Mouse (Mus musculus): ENCODE data around the gene Cdkn1b.
A peak's percentile ranks its signal among the peaks of the same experiment; 100 is the strongest.

The Cdkn1b gene

GRCm38 (mm10) chr6:134903891-134904884 is 16.0 kb upstream of the Cdkn1b start:
- no peak for DNase-seq (ENCODE audit: low read depth, low spot score)

DNA sequence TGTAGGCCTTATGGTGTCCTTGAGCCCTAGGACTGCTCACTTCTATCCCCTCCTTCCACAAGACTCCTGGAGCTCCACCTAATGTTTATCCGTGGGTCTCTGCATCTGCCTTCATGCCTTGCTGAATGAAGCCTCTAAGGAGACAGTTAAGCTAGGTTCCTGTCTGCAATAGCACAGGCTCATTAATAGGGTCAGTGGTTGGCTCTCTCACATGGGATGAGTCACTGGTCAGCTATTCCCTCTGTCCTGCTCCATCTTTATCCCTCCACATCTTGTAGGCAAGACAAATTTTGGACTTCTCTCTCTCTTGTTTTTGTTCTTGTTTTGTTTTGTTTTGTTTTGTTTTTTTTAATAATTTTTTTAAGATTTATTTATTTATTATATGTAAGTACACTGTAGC is 14.4 kb upstream of the Cdkn1b start:
- DNase-seq (ENCODE audit: low read depth, low spot score), result no peak

- DNase-seq (ENCODE audit: low read depth, low spot score), result no peak
These were observed 5.7 kb upstream of the Cdkn1b start for GRCm38 (mm10) chr6:134914523-134914922.

- peak; percentile 58 for DNase-seq (ENCODE audit: low read depth, low spot score)
These were observed 3.6 kb upstream of the Cdkn1b start for GRCm38 (mm10) chr6:134916641-134917040.

GRCm38 (mm10) chr6:134917087-134917486 is 3.1 kb upstream of the Cdkn1b start:
- DNase-seq (ENCODE audit: low read depth, low spot score), result peak; percentile 72

GRCm38 (mm10) chr6:134918769-134919168 is 1.4 kb upstream of the Cdkn1b start:
- peak; percentile 71 for DNase-seq (ENCODE audit: low read depth, low spot score)

DNA sequence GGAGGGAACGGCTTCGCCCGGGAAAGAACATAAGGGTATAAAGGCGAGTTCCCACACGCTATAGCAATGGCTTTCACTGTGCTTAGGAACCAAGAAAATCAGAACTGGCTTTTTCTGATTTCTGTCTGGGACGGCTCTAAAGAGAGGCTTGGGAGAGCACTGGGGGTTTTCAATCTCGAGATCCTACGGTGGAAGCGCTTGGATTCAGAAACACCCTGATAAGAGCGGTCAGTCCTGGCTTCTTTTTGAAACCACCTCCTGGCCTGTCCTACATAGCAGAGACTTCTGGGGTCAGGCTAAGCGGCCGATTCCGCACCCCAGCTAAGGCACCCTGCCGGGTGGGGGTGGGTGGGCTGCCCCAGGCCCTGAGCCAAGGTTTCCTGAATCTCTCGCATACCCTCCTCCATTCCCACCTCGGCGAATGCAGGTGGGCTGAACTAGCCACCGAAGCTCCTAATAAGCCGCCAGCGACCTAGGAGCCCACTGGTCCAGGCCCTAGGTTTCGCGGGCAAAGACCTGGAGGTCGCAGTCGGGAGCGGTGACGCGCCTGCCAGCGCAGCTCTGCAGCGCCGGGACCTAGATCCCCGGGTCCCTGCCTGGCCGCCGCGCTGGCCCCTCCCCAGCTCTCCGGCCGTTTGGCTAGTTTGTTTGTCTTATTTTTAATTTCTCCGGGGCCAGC is 551 bp upstream of the Cdkn1b start:
- DNase-seq (ENCODE audit: low read depth, low spot score), result no peak

DNA sequence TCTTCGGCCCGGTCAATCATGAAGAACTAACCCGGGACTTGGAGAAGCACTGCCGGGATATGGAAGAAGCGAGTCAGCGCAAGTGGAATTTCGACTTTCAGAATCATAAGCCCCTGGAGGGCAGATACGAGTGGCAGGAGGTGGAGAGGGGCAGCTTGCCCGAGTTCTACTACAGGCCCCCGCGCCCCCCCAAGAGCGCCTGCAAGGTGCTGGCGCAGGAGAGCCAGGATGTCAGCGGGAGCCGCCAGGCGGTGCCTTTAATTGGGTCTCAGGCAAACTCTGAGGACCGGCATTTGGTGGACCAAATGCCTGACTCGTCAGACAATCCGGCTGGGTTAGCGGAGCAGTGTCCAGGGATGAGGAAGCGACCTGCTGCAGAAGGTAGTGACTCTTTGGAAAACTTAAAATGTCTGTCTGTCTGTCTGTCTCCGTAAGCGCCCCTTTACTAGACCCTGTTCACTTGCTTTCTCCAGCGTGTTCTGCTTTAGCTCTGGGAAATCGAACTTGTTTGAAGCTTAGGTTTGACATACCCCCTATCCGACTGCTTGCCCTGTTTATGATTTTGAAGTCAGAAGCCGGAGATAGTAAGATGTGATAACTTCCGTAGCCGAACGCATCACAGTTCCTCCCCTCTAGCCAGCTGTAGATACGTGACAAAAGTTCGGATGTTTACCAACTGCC is 953 bp downstream of the Cdkn1b start:
- peak; percentile 88 for DNase-seq (ENCODE audit: low read depth, low spot score)

DNA sequence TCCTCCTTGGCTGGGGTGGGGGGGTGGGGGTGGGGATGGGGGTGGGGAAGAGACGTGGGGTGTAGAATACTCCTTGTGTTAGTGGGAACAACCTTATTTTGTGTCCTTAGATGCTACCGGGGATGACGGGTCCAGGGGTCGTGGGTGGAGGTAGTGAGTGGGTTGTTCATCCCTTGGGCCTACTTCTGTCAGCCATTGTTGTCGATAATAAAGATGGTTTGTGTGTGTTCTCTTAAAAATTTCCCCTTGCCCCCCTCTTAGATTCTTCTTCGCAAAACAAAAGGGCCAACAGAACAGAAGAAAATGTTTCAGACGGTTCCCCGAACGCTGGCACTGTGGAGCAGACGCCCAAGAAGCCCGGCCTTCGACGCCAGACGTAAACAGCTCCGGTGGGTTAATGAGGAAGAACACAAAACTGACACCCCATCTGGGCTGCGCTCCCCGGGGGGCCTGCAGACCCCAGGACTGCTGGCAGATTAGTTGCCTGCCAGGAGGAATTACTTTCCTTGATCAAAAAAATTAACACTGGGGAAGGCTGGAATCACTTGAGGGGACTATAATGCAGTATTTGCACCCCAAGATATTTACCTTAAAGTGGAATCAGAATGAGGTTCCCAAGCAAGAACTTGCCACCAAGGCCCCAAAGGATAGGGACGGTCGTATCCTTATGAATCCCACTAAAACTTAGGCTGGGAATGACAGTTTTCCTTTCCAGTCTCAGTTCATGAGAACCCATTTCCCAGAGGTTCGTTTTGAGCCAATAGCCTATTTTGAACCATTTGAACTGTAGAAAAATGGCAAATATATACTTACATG is 1.7 kb downstream of the Cdkn1b start:
- DNase-seq (ENCODE audit: low read depth, low spot score), result no peak

DNA sequence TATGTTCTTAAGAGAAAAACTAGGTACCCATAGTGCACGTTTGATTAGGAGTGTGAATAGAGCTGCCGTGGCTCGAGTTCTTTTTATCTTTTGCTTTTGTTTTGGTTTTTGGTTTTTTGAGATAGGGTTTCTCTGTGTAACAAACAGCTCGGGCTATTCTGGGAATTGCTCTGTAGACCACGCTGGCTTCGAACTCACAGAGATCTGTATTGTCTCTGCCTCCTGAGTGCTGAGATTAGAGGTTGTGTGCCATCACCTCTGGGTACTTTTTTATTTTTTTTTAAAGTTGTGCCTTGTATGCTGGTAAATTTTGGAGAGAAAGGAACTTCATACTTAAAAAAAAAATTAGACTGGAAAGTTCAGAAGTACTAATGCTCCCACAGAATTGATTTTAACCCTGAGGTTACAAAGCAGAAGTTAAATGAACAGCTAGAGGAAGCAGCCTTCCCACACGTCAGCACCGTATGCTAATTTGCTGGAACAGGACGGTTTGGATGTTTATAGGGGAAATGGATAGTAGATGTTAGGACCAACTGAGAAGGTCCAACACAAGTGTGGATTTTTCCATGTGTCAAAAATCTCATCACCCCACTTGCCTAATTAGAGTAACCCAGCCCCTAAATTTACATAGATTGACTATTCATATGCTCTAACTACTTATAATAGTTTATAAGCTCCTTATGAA is 2.5 kb downstream of the Cdkn1b start:
- DNase-seq (ENCODE audit: low read depth, low spot score), result peak; percentile 53

- peak; percentile 9 for DNase-seq (ENCODE audit: low read depth, low spot score)
These were observed 3.5 kb downstream of the Cdkn1b start for GRCm38 (mm10) chr6:134923670-134924069.

DNA sequence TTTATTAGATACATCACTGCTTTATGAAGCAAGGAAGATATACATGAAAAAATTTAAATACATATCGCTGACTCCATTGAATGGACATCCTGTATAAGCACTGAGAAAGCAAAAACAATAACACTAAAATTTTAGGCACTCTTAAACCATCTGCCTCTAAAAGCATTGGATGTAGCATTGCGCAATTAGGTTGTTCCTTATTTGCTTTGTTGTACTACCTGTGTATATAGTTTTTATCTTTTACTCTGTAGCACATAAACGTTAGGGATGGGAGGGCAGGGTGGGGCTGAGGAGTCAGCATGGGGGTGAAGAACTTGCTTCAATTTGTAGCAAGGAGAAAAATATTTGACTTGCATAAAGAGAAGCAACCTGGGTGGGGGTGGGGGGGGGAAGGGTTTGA is 4.1 kb downstream of the Cdkn1b start:
- peak; percentile 7 for DNase-seq (ENCODE audit: low read depth, low spot score)

GRCm38 (mm10) chr6:134925673-134926337 is 5.6 kb downstream of the Cdkn1b start:
- peak; percentile 51 for DNase-seq (ENCODE audit: low read depth, low spot score)

DNA sequence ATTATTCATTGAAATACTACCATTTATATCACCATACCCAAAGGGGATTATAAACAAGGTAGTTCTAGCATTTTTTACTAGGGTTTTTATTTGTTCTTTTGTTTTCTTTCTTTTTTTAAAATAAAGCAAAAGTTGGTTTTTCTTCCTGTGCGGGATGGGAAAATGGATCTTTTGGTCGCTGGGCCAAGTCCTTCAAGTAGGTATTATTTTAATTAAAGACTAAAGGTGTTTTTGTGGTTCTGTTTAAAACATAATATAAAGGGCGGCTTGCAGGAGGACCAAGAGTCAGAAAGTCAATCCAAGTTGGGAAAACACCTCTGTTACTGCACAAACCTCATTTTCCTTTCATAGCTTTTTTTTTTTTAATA is 6.1 kb downstream of the Cdkn1b start:
- DNase-seq (ENCODE audit: low read depth, low spot score), result no peak

GRCm38 (mm10) chr6:134926803-134927594 is 6.8 kb downstream of the Cdkn1b start:
- DNase-seq (ENCODE audit: low read depth, low spot score), result peak; percentile 66

DNA sequence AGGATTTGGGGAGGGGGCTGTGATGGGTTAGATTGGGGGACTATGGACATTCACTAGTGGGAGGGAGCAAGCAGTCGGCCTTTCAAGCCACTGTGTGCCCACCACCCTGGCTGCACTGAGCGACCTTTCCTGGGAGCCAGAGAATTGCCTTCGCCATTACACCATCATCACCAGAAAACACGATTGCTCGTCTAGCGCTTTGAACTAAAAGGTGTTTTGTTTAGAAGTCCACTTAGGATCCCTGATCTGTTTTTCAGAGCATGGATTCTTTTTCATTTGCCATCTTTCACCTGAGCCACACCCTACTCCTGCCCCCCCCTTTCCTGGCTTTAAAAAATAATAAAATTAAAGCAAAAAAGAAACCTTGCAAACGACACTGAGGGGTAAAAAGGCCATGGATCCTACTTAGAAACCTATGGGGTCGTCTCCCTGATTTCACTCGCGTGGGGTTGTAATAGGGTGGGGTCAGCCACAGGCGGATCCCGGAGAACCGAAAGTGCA is 7.4 kb downstream of the Cdkn1b start:
- DNase-seq (ENCODE audit: low read depth, low spot score), result peak; percentile 60

GRCm38 (mm10) chr6:134928096-134928888 is 8.1 kb downstream of the Cdkn1b start:
- peak; percentile 92 for DNase-seq (ENCODE audit: low read depth, low spot score)

- DNase-seq (ENCODE audit: low read depth, low spot score), result no peak
These were observed 8.7 kb downstream of the Cdkn1b start for GRCm38 (mm10) chr6:134928889-134929310.

Measured in CD4-positive, CD25-positive, alpha-beta regulatory T cell, adult 2 months (primary cell).